Mouse (Mus musculus) cerebellum, adult 2 months (tissue): ENCODE results near the gene Marveld2. TPM values are rescaled to one million over a fixed set of nuclear protein-coding genes. Genes with fewer than 3 reads are reported as not detected.

Experiments
- DNase-seq, 2 experiments: peaks; one replicate each; pipeline ENCODE4 v3.0.0; 2021
- H3K27ac ChIP-seq: fragments of 200-500 bp; 2 replicates; pipeline ENCODE4 v1.5.1; 2012; ENCODE audit warnings: low read length, control low read depth, inconsistent platforms; ENCODE audit not compliant: insufficient read depth
- H3K27me3 ChIP-seq: fragments of 200-500 bp; 2 replicates; pipeline ENCODE4 v1.6.1; 2012; ENCODE audit warnings: inconsistent platforms, mild to moderate bottlenecking, low read length, moderate library complexity; ENCODE audit not compliant: control insufficient read depth, insufficient read depth
- H3K4me1 ChIP-seq: fragments of 200-500 bp; 2 replicates; pipeline ENCODE4 v1.6.1; 2011; ENCODE audit warnings: low read length; ENCODE audit not compliant: control insufficient read depth, insufficient read depth
- H3K4me3 ChIP-seq: fragments of 200-500 bp; replicated peaks from 2 replicates; pipeline ENCODE3; 2011; ENCODE audit warnings: mild to moderate bottlenecking, low read depth, low read length, control low read depth; ENCODE audit not compliant: insufficient read depth
- CTCF ChIP-seq: fragments of 200-500 bp; IDR thresholded peaks from 2 replicates; pipeline ENCODE4 v1.5.1; 2011; ENCODE audit warnings: low read depth, mild to moderate bottlenecking, control low read depth, low read length, moderate library complexity, borderline replicate concordance; ENCODE audit not compliant: insufficient read depth
- POLR2A ChIP-seq: fragments of 200-500 bp; IDR thresholded peaks from 2 replicates; pipeline ENCODE4 v1.6.1; 2011; ENCODE audit warnings: low read length, control low read depth, borderline replicate concordance; ENCODE audit not compliant: insufficient read depth
- WGBS: fragments of 180-500 bp; shearing (Covaris S2); methylation state at CpG from one replicate; pipeline ENCODE4 v1.1.7; 2018; 5-methylcytosine and 5-hydroxymethylcytosine counted together
- polyA plus RNA-seq: library from polyadenylated mRNA; depleted of rRNA; stranded (reverse); fragments of >200 nt; gene quantifications from 2 replicates; pipeline ENCODE4 v1.2.3, GENCODE M21; 2012

Marveld2 gene
- polyA plus RNA-seq, 1 experiment, result 13.5 TPM

DNA sequence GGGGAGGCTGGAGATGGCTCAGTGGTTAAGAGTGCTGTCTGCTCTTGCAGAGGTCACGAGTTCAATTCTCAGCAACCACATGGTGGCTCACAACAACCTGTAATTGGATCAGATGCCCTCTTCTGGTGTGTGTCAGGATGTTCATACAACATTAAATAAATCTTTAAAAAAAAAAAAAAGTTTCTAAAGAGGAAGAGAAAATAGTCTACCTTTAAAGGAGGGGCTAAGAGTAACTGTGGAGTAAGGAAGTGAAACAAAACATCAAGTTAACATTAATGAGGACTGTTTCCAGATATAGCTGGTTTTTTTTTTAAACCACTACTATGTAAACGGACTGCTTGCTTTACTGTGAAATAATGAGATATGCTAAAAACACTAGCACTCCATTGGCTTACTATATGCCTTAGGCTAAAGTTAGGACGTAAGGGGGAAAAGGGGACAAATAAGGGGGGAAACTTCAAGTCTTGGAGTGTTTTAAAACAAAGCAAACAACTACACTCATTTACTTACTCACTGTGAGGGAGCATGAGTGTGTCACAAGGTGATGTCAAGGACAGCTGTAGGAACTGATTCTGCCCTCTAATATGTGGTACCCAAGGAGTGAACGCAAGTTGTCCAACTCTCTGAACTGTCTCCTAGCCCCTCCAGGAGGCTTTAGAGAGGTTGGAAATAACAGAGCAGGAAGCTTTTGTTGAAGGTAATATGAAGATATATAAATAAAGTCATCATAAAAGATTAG, 25.9 kb upstream of the Marveld2 start:
- TF ChIP-seq POLR2A, result no peak
- no peak for TF ChIP-seq CTCF
- H3K4me3 ChIP-seq, result no peak overlapping the region
- no peaks in the 10 kb centered on the region for H3K27me3 ChIP-seq
- no peak for DNase-seq
- WGBS, result 94% methylated on average over 4 of the region's 4 CpGs
- no peak overlapping the region for H3K27ac ChIP-seq
- H3K4me1 ChIP-seq, result no peaks in the 10 kb centered on the region

GRCm38 (mm10) chr13:100634106-100634691, 17.4 kb upstream of the Marveld2 start:
- Histone ChIP-seq H3K4me3 (no peak overlapping the region), H3K4me1 (no peaks in the 10 kb centered on the region), H3K27me3 (no peaks in the 10 kb centered on the region; the same call in 1 of the 2 replicates), H3K27ac (no peak overlapping the region)
- WGBS, result 91% methylated on average over 3 of the region's 3 CpGs
- no peak for TF ChIP-seq POLR2A
- TF ChIP-seq CTCF, result no peak
- DNase-seq, result no peak

DNA sequence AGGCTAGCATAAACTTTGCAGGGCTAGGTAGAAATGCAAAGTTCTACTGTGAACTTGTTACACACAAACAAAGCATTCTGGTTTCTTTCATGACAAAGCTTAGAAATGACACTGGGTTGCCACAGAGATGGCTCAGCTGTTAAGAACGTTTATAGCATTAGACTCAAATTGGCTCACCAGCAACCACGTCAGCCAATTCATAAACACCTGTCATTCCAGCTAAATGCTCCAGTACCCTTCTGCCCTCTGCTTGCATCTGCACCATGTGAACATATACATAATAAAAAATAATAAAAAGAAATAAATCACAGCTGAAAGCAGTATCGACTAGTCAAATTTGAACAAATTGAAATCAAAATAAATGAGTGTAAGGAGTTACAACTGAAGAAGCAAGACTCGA, 5.5 kb upstream of the Marveld2 start:
- no peak for DNase-seq
- WGBS, result 74% methylated on average over 4 of the region's 4 CpGs
- H3K4me1 ChIP-seq, result no peaks in the 10 kb centered on the region; the same call in 1 of the 2 replicates
- no peak overlapping the region for H3K4me3 ChIP-seq
- no peaks in the 10 kb centered on the region for H3K27me3 ChIP-seq
- no peak overlapping the region for H3K27ac ChIP-seq
- no peak for TF ChIP-seq CTCF
- no peak for TF ChIP-seq POLR2A

GRCm38 (mm10) chr13:100617583-100617982, 812 bp upstream of the Marveld2 start:
- DNase-seq, result peak; percentile 57 to 58
- no peak for TF ChIP-seq POLR2A
- TF ChIP-seq CTCF, result no peak
- H3K4me3 ChIP-seq, result peak overlapping the region; percentile 58
- no peaks in the 10 kb centered on the region for H3K27me3 ChIP-seq
- H3K27ac ChIP-seq, result peak overlapping the region; percentile 85
- no peaks in the 10 kb centered on the region; the same call in 1 of the 2 replicates for H3K4me1 ChIP-seq
- 44% methylated on average over 13 of the region's 13 CpGs for WGBS

GRCm38 (mm10) chr13:100612903-100613302, 3.9 kb downstream of the Marveld2 start:
- Histone ChIP-seq H3K4me1 (peaks cover 3% of the 10 kb centered on the region; the same call in 1 of the 2 replicates), H3K27ac (peak overlapping the region; percentile 36), H3K27me3 (no peaks in the 10 kb centered on the region), H3K4me3 (no peak overlapping the region)
- TF ChIP-seq POLR2A (no peak), CTCF (no peak)
- DNase-seq, result no peak
- 43% methylated on average over 2 of the region's 2 CpGs for WGBS

DNA sequence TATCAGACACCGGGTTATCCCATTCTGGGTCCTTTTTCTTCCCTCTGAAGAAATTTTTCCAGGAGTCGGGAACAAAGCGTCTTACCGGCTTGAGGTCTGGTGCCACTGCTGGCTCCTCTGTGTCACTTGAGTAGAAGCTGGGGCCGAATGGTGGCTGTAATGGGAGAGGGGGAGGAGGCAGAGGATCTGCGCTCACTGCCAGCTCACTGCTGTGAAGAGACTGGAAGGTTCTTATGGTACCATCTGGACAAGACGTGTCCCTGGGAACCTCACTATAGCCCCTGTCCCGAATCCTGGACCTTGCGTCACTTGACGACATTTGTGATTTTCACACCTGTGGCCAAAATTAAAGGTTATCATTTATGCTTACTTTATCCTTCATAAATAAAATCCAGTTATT, 4.5 kb downstream of the Marveld2 start:
- Histone ChIP-seq H3K27ac (no peak overlapping the region), H3K4me3 (no peak overlapping the region), H3K4me1 (peaks cover 3% of the 10 kb centered on the region; the same call in 1 of the 2 replicates), H3K27me3 (no peaks in the 10 kb centered on the region)
- 13% methylated on average over 10 of the region's 10 CpGs for WGBS
- no peak for TF ChIP-seq CTCF
- TF ChIP-seq POLR2A, result no peak
- DNase-seq, result peak; percentile 64 to 79

DNA sequence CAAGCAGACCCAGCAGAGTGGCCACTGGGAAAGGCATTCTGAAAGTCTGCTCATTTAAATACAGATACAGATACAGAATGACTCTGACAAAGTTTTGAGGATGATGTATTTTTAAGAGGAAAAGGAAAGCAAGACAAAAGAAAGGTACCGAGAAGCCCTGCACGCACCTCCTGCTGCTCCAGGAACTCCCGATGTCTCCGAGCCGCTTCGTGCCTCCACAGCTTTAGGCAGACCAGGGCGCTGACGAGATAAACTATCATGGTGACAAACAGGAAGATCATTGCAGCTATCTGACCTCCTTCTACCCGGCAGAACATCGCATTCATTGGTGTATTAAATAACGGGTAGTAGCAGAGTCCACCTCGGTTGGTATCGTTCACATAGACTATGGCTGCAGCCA, 5.5 kb downstream of the Marveld2 start:
- H3K4me3 ChIP-seq, result no peak overlapping the region
- 94% methylated on average over 13 of the region's 13 CpGs for WGBS

GRCm38 (mm10) chr13:100607756-100608155, 9.0 kb downstream of the Marveld2 start:
- 92% methylated on average over 8 of the region's 8 CpGs for WGBS
- H3K27me3 ChIP-seq, result no peaks in the 10 kb centered on the region
- DNase-seq, result no peak

More for the DNA sequence above, 5.5 kb downstream of the Marveld2 start:
- Histone ChIP-seq H3K4me1 (peaks cover 3% of the 10 kb centered on the region; the same call in 1 of the 2 replicates), H3K27me3 (no peaks in the 10 kb centered on the region), H3K27ac (no peak overlapping the region)
- DNase-seq, result no peak
- TF ChIP-seq CTCF (no peak), POLR2A (no peak)

More at GRCm38 (mm10) chr13:100607756-100608155, 9.0 kb downstream of the Marveld2 start:
- Histone ChIP-seq H3K4me3 (no peak overlapping the region), H3K4me1 (peaks cover 3% of the 10 kb centered on the region; the same call in 1 of the 2 replicates), H3K27ac (no peak overlapping the region)
- TF ChIP-seq CTCF (no peak), POLR2A (no peak)
